Mouse (Mus musculus): ENCODE measurements around the gene Snrpa.

- no peak for TF ChIP-seq MYOD1 (IDR thresholded peaks at IDR 0.05; ENCODE audit: control insufficient read depth, insufficient read length, low read depth)
- TF ChIP-seq USF1 (IDR thresholded peaks at IDR 0.05; ENCODE audit: low read depth) = no peak
- TF ChIP-seq CTCF (IDR thresholded peaks at IDR 0.05; ENCODE audit: control insufficient read depth, insufficient read depth, insufficient read length) = no peak
- no peak for TF ChIP-seq MAX (IDR thresholded peaks at IDR 0.05)
- no peak for TF ChIP-seq MYOG (IDR thresholded peaks at IDR 0.05; ENCODE audit: control insufficient read depth, extremely low read depth, insufficient read length)
- no peak for TF ChIP-seq CEBPB (IDR thresholded peaks at IDR 0.05; ENCODE audit: low read depth)
- no peak for TF ChIP-seq FOSL1 (IDR thresholded peaks at IDR 0.05; ENCODE audit: insufficient read depth, low read length, poor library complexity, severe bottlenecking)
Measured at GRCm38 (mm10) chr7:27166229-27166613, 29.9 kb downstream of the Snrpa start.
